In the genomic region with DNA sequence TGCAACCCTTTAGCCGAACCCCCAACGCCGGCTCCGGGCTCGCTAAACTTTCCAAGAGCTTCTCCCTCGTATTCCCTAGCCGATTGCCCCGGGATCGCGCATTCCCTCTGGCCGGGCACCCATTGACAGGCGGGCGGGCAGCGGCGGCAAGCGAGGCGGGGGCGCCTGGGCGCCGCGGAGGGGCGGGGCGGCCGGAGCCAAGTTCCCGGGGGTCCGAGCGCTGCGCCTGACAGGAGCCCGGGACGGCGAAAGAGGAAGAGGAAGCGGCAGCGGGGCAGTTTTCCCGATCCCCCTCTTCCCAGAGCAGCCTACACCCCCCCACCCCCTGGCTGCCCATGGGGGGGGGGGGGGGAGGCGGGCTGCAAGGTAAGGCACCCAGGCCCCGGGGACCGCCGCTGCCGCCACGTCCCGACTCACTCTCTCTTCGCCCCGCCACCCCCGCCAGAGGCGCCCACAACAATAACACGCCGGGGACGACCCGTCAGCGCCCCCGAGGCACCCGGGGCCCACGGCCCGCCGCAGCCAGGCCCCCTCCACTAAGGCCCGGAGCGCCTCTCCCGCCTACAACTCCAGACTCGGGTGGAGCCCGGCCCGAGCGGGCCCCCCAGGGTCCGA, we compare ENCODE assay signal across 8 mouse cellular contexts. TPM values are rescaled to one million over a fixed set of nuclear protein-coding genes. Genes with fewer than 3 reads are reported as not detected.
DNase-seq lines count a peak whose midpoint lies in the region; ATAC-seq and TF ChIP-seq lines count a peak whose summit lies in the region.

No protein-coding gene starts in this region.

- no peaks in the 10 kb centered on the region for H3K27me3 ChIP-seq in heart, embryonic 16.5 days (ENCODE audit: control insufficient read depth, insufficient read depth, low read length)
- no peaks in the 10 kb centered on the region for H3K27me3 ChIP-seq in lung, postnatal 0 days (replicated peaks; ENCODE audit: insufficient read depth, low read length)

- peak; percentile 68 for ATAC-seq in heart, embryonic 16.5 days (replicated peaks; ENCODE audit: extremely low read depth, insufficient read depth, low FRiP score)
- ATAC-seq in lung, postnatal 0 days, result peak; percentile 75

- TF ChIP-seq CTCF in lung, postnatal 0 days (IDR thresholded peaks at IDR 0.05), result 0 out of 2 replicates have a peak, but pooled peaks have one; percentile 1

- H3K4me2 ChIP-seq in heart, embryonic 16.5 days (ENCODE audit: low read depth, low read length), result peak overlapping the region; percentile 71
- peak overlapping the region; percentile 83 for H3K4me2 ChIP-seq in lung, postnatal 0 days (replicated peaks; ENCODE audit: low read depth, low read length)

- DNase-seq in 3134 (ENCODE audit: extremely low read depth, insufficient read length, low spot score), result peak; percentile 38
- DNase-seq in Muller cell, postnatal 12 days (ENCODE audit: inconsistent ontology term), result peak; percentile 63
- DNase-seq in embryo, embryonic 11.5 days (ENCODE audit: low read depth, low spot score), result peak; percentile 24
- peak; percentile 21 to 65 for DNase-seq in kidney, postnatal 36 days
- DNase-seq in lung, postnatal 0 days (ENCODE audit: low spot score), result peak; percentile 68
- DNase-seq in ovary, postnatal 14 days (ENCODE audit: low spot score), result peak; percentile 11
- DNase-seq in urinary bladder, adult 18-20 months (ENCODE audit: low spot score in 2 of 2), result peak; percentile 3 to 33

- no peaks in the 10 kb centered on the region for H3K36me3 ChIP-seq in heart, embryonic 16.5 days (ENCODE audit: control insufficient read depth, insufficient read depth)
- no peaks in the 10 kb centered on the region for H3K36me3 ChIP-seq in lung, postnatal 0 days (ENCODE audit: insufficient read depth, low read length)

- H3K4me3 ChIP-seq in heart, embryonic 16.5 days (ENCODE audit: low read length), result peak overlapping the region; percentile 93
- H3K4me3 ChIP-seq in lung, postnatal 0 days (ENCODE audit: low read depth, low read length), result peak overlapping the region; percentile 85

- H3K4me1 ChIP-seq in heart, embryonic 16.5 days (ENCODE audit: control insufficient read depth, insufficient read depth, low read length), result peaks cover 6% of the 10 kb centered on the region
- 0 out of 2 replicates have a peak, but pooled peaks cover 2% of the 10 kb centered on the region for H3K4me1 ChIP-seq in lung, postnatal 0 days (ENCODE audit: insufficient read depth, low read depth, low read length)

- 1% methylated on average over 57 of the region's 63 CpGs for WGBS in heart, embryonic 16.5 days
- WGBS in lung, postnatal 0 days, result 2% methylated on average over 50 of the region's 63 CpGs

- no peaks in the 10 kb centered on the region for H3K9me3 ChIP-seq in heart, embryonic 16.5 days (replicated peaks; ENCODE audit: control insufficient read depth, low read length)
- H3K9me3 ChIP-seq in lung, postnatal 0 days (ENCODE audit: low read length), result no peaks in the 10 kb centered on the region

- H3K27ac ChIP-seq in heart, embryonic 16.5 days (ENCODE audit: low read length), result peak overlapping the region; percentile 97
- H3K27ac ChIP-seq in lung, postnatal 0 days (ENCODE audit: low read length), result peak overlapping the region; percentile 92

- no peak for TF ChIP-seq EP300 in lung, postnatal 0 days (IDR thresholded peaks at IDR 0.05)

- peak overlapping the region; percentile 97 for H3K9ac ChIP-seq in heart, embryonic 16.5 days (ENCODE audit: low read length)
- peak overlapping the region; percentile 88 for H3K9ac ChIP-seq in lung, postnatal 0 days (replicated peaks; ENCODE audit: low read depth)

RNA-seq across cellular contexts. Expression of a gene that starts 7.5 kb away (rescaled TPM):
- polyA plus RNA-seq in heart, embryonic 16.5 days (2015; fragmentation: Nextera tagmentation; extraction: Ambion mirVana), result 42.0 and 44.1 TPM in 2 replicates
- 58.1 and 59.6 TPM in 2 replicates for polyA plus RNA-seq in lung, postnatal 0 days (2015; fragmentation: Nextera tagmentation; extraction: Ambion mirVana)

Comparison
In these comparisons a context has a peak if more than half of its experiments do, and no peak if none do; other contexts are left out.
1. Peak in every context shown above with its lines: DNase-seq, ATAC-seq, H3K4me3 ChIP-seq and H3K27ac ChIP-seq.
2. DNase-seq: peak in every context shown above with its lines; median percentile 68 in lung, postnatal 0 days; 63 in Muller cell, postnatal 12 days; 43 in kidney, postnatal 36 days; 38 in 3134; 24 in embryo, embryonic 11.5 days; 18 in urinary bladder, adult 18-20 months; 11 in ovary, postnatal 14 days.